Mouse (Mus musculus): ENCODE results near the gene Naa15. TPM values are rescaled to one million over a fixed set of nuclear protein-coding genes. Genes with fewer than 3 reads are reported as not detected.

Gene Naa15
- polyA plus RNA-seq (2015; fragmentation: Nextera tagmentation; extraction: Ambion mirVana), result 12.7 and 16.9 TPM in 2 replicates

DNA sequence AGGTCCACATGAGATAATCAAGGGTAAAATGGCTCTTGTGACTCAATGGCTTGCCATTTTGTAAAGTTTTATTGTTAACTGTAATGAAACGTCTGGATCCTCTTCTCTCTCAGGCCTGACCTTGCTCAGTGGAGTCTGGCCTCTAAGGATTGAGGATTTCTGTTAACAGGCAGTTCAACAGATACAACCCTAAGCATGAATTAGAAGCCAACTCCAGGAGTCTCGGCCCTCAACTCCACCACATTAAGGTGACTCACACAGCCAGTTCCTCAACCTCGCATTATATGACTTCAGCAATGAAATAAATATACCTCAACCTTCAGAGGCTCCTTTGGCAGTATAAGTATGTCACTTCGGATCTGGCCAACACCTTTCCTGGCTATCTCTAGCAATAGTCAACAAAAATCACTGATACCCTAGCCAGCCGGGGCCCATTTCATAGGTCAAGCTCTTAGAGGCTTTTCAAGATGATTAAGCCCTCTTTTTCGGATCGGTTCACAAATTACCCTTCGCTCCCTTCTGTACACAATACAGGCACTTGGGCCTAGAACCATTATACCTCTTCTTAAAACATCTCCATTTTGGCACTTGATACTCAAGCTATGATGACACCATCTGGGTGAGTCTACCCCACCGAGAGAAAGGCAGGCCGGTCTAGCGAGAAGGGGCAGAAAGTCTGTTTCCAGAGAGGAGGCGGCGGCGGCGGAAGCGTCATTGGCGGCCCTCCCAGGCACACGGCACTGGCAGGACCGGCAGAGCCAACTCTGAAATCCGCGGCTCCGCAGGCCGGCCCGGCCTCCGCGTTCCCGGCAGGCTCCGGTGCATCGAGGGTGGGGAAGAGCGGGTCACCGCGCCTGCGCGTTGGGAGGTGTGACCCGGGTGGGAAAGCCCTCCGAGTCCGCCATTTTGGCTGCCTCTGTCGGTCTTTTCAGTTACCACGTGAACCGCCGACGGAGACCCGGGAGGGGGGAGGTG lies at the start of gene Naa15:
Naa15 (plus strand) TSS at position 51 of the 975 bp plus-strand sequence.
- H3K9me3 ChIP-seq (ENCODE audit: low read length), result no peaks in the 10 kb centered on the region
- WGBS, result 3% methylated on average over 43 of the region's 43 CpGs
- TF ChIP-seq EP300 (IDR thresholded peaks at IDR 0.05), result no peak; the same call in 1 of the 2 replicates
- TF ChIP-seq CTCF (IDR thresholded peaks at IDR 0.05), result no peak

DNA sequence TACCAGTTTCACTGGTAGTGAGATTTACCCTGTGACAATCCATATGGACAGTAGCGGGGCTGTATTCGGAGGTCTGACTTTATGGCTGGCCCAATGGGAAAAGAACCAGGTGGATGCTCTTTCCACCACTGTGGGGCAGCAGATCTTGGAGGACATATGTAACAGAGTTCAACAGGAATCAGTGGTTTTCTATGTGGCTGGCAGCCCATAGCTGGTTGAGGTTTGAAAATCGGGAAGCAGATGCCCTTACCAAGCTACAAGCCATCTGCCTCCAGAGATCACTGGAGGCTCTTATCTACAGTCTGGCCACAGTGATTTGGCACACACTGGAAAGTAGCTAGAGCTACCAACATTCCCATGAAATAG lies 49.4 kb upstream of the Naa15 start:
- H3K4me1 ChIP-seq (ENCODE audit: insufficient read depth, low read depth, low read length), result no peaks in the 10 kb centered on the region
- H3K27me3 ChIP-seq (replicated peaks; ENCODE audit: insufficient read depth, low read length), result no peaks in the 10 kb centered on the region
- H3K9ac ChIP-seq (replicated peaks; ENCODE audit: low read depth), result no peak overlapping the region
- no peak overlapping the region for H3K27ac ChIP-seq (ENCODE audit: low read length)
- peak overlapping the region; percentile 70; the same call in 1 of the 2 replicates for H3K4me2 ChIP-seq (replicated peaks; ENCODE audit: low read depth, low read length)
- 4% methylated on average over 3 of the region's 3 CpGs for WGBS
- no peak overlapping the region; the same call in 1 of the 2 replicates for H3K4me3 ChIP-seq (ENCODE audit: low read depth, low read length)
- ATAC-seq (no peak; the same call in 1 of the 2 replicates), DNase-seq (ENCODE audit: low spot score) (no peak)
- H3K36me3 ChIP-seq (ENCODE audit: insufficient read depth, low read length), result no peaks in the 10 kb centered on the region
- TF ChIP-seq CTCF (IDR thresholded peaks at IDR 0.05) (no peak), EP300 (IDR thresholded peaks at IDR 0.05) (no peak)
- H3K9me3 ChIP-seq (ENCODE audit: low read length), result no peaks in the 10 kb centered on the region

More for the DNA sequence above, at the start of gene Naa15:
- DNase-seq (ENCODE audit: low spot score) (peak; percentile 97), ATAC-seq (peak; percentile 94)
- Histone ChIP-seq H3K9ac (replicated peaks; ENCODE audit: low read depth) (peak within 1 kb of the TSS; percentile 94), H3K4me2 (replicated peaks; ENCODE audit: low read depth, low read length) (peak within 1 kb of the TSS; percentile 83), H3K27ac (ENCODE audit: low read length) (peak within 1 kb of the TSS; percentile 96), H3K4me1 (ENCODE audit: insufficient read depth, low read depth, low read length) (peaks cover 7% of the 10 kb centered on the region; the same call in 1 of the 2 replicates), H3K36me3 (ENCODE audit: insufficient read depth, low read length) (no peaks in the 10 kb centered on the region), H3K4me3 (ENCODE audit: low read depth, low read length) (peak within 1 kb of the TSS; percentile 98), H3K27me3 (replicated peaks; ENCODE audit: insufficient read depth, low read length) (no peaks in the 10 kb centered on the region)

DNA sequence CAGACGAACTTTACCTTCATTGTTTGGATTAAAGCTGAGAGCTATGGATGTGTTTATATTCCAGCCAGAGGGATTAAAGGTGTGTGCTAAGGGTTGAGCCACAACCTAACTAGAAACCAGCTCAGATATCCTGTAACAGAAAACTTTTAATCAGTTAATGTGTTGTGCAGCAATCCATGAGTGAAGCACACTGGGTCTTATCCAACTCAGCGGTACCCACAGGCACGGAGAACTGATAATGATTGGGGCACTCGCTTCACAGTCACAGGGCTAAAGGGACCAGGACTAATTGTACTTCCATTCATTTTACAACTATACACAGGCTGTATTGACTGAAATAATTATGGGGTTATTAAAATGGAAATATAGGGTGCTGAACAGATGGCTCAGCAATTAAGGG lies 48.0 kb upstream of the Naa15 start:
- no peak overlapping the region for H3K4me2 ChIP-seq (replicated peaks; ENCODE audit: low read depth, low read length)
- no peak overlapping the region for H3K9ac ChIP-seq (replicated peaks; ENCODE audit: low read depth)
- H3K27ac ChIP-seq (ENCODE audit: low read length), result no peak overlapping the region
- TF ChIP-seq CTCF (IDR thresholded peaks at IDR 0.05), result no peak
- no peak for TF ChIP-seq EP300 (IDR thresholded peaks at IDR 0.05)
- H3K27me3 ChIP-seq (replicated peaks; ENCODE audit: insufficient read depth, low read length), result no peaks in the 10 kb centered on the region
- no peaks in the 10 kb centered on the region for H3K4me1 ChIP-seq (ENCODE audit: insufficient read depth, low read depth, low read length)
- ATAC-seq (no peak), DNase-seq (ENCODE audit: low spot score) (no peak)
- H3K9me3 ChIP-seq (ENCODE audit: low read length), result no peaks in the 10 kb centered on the region
- H3K4me3 ChIP-seq (ENCODE audit: low read depth, low read length), result no peak overlapping the region
- H3K36me3 ChIP-seq (ENCODE audit: insufficient read depth, low read length), result no peaks in the 10 kb centered on the region
- WGBS, result 48% methylated on average over 4 of the region's 4 CpGs

DNA sequence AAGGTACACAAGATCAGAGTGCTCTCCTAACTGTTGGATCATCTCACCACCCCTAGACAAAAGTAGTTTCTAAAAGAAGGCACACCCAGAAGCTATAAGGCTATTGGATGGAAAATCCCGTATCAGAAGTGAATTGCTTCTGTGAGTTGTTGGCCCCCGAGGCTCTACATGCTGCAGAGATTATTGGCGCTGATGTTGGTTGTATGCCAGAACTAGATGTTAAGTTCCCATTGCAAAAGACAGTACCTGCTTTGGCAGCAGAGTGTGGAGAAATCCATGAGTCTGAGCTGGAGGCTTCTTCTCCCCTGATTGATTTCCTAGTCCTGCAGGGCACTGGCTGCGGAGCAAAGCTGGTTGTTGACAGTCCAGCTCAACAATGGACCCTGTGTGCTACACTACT lies 46.9 kb upstream of the Naa15 start:
- Histone ChIP-seq H3K27me3 (replicated peaks; ENCODE audit: insufficient read depth, low read length) (no peaks in the 10 kb centered on the region), H3K36me3 (ENCODE audit: insufficient read depth, low read length) (no peaks in the 10 kb centered on the region), H3K9ac (replicated peaks; ENCODE audit: low read depth) (no peak overlapping the region), H3K4me3 (ENCODE audit: low read depth, low read length) (no peak overlapping the region), H3K27ac (ENCODE audit: low read length) (no peak overlapping the region), H3K4me2 (replicated peaks; ENCODE audit: low read depth, low read length) (no peak overlapping the region), H3K4me1 (ENCODE audit: insufficient read depth, low read depth, low read length) (no peaks in the 10 kb centered on the region), H3K9me3 (ENCODE audit: low read length) (no peaks in the 10 kb centered on the region)
- DNase-seq (ENCODE audit: low spot score) (no peak), ATAC-seq (no peak)
- WGBS, result 71% methylated on average over 4 of the region's 4 CpGs
- TF ChIP-seq EP300 (IDR thresholded peaks at IDR 0.05) (no peak), CTCF (IDR thresholded peaks at IDR 0.05) (no peak)

DNA sequence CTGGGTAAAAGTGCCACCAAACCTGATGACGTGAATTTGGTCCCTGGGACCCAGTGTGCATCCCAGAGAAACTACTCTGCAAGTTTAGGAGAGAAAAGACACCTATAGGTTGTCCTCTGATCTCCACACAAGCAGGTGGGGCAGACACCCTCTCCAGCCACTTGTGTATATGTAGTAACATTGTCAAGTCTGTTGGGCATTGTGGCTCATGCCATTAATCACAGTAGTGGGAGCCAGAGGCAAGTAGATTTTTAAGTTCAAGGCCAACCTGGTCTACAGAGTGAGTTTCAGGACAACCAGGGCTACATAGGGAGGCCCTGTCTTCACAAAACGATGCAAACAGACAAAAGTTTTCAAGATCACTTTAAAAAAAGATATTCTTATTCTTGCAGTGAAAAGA lies 43.1 kb upstream of the Naa15 start:
- Histone ChIP-seq H3K4me3 (ENCODE audit: low read depth, low read length) (no peak overlapping the region), H3K4me1 (ENCODE audit: insufficient read depth, low read depth, low read length) (no peaks in the 10 kb centered on the region), H3K27ac (ENCODE audit: low read length) (no peak overlapping the region), H3K4me2 (replicated peaks; ENCODE audit: low read depth, low read length) (no peak overlapping the region), H3K36me3 (ENCODE audit: insufficient read depth, low read length) (no peaks in the 10 kb centered on the region), H3K27me3 (replicated peaks; ENCODE audit: insufficient read depth, low read length) (no peaks in the 10 kb centered on the region), H3K9me3 (ENCODE audit: low read length) (no peaks in the 10 kb centered on the region), H3K9ac (replicated peaks; ENCODE audit: low read depth) (no peak overlapping the region)
- no peak for ATAC-seq
- no peak for DNase-seq (ENCODE audit: low spot score)
- 64% methylated on average over 2 of the region's 2 CpGs for WGBS
- TF ChIP-seq EP300 (IDR thresholded peaks at IDR 0.05) (no peak), CTCF (IDR thresholded peaks at IDR 0.05) (no peak)

DNA sequence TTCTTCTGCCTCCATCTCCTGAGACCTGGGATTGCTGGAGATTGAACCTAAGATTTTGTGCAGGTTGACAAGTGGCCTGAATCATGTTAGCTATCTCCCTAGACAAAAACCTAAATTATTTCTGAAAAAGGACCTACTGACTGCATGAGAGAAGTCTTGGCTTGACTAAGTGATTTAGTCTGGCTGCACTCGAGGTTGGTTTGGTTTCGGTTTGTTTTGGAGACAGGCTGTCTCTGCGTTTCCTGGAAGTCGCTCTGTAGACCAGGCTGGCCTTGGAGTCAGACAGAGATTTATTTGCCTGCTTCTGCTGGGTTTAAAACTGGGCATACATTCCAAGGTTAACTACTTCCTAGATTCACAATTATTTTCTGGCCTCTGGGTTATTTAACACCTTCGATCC lies 42.1 kb upstream of the Naa15 start:
- no peak for TF ChIP-seq CTCF (IDR thresholded peaks at IDR 0.05)
- no peak for TF ChIP-seq EP300 (IDR thresholded peaks at IDR 0.05)
- Histone ChIP-seq H3K4me3 (ENCODE audit: low read depth, low read length) (no peak overlapping the region), H3K4me1 (ENCODE audit: insufficient read depth, low read depth, low read length) (no peaks in the 10 kb centered on the region), H3K27ac (ENCODE audit: low read length) (no peak overlapping the region), H3K4me2 (replicated peaks; ENCODE audit: low read depth, low read length) (no peak overlapping the region), H3K27me3 (replicated peaks; ENCODE audit: insufficient read depth, low read length) (no peaks in the 10 kb centered on the region), H3K9ac (replicated peaks; ENCODE audit: low read depth) (no peak overlapping the region), H3K9me3 (ENCODE audit: low read length) (no peaks in the 10 kb centered on the region), H3K36me3 (ENCODE audit: insufficient read depth, low read length) (no peaks in the 10 kb centered on the region)
- ATAC-seq, result no peak
- DNase-seq (ENCODE audit: low spot score), result no peak
- 41% methylated on average over 5 of the region's 5 CpGs for WGBS
